Mouse (Mus musculus) MEL (cell line): ENCODE data around the gene Brca1. TPM values are rescaled to one million over a fixed set of nuclear protein-coding genes. Genes with fewer than 3 reads are reported as not detected.

Experiments used
- DNase-seq: peaks from one replicate; pipeline ENCODE4 v3.0.0; 2011; ENCODE audit warnings: low read depth, low spot score
- H3K27ac ChIP-seq: 2 replicates; pipeline ENCODE4 v1.5.1; 2012; ENCODE audit warnings: low read depth, mild to moderate bottlenecking, control low read depth, low read length, moderate library complexity; ENCODE audit not compliant: control insufficient read depth
- H3K27me3 ChIP-seq, 2 experiments: fragments of 150-350 bp in 1 of 2; sonication (generic) in 1 of 2; 2 replicates each; pipeline ENCODE4 v1.6.1; 2012; ENCODE audit warnings: low read length in 2 of 2, mild to moderate bottlenecking in 2 of 2, improper control_type of control experiment in 1 of 2, moderate library complexity in 1 of 2; ENCODE audit not compliant: insufficient read depth in 2 of 2, control insufficient read depth in 1 of 2
- H3K36me3 ChIP-seq, 2 experiments: 2 replicates each; pipeline ENCODE4 v1.6.1; 2012 to 2014; ENCODE audit warnings: low read length in 2 of 2, improper control_type of control experiment in 1 of 2, inconsistent platforms in 1 of 2, mild to moderate bottlenecking in 1 of 2; ENCODE audit not compliant: insufficient read depth in 2 of 2, control insufficient read depth in 1 of 2
- H3K4me1 ChIP-seq, 2 experiments: fragments of 150-350 bp in 1 of 2; sonication (generic) in 1 of 2; 2 replicates each; pipeline ENCODE4 v1.6.1; 2012; ENCODE audit warnings: low read length in 2 of 2, improper control_type of control experiment in 1 of 2, mild to moderate bottlenecking in 1 of 2; ENCODE audit not compliant: insufficient read depth in 2 of 2, control insufficient read depth in 1 of 2
- H3K4me3 ChIP-seq, 2 experiments: fragments of 150-350 bp in 1 of 2; sonication (generic) in 1 of 2; 2 replicates each; pipeline ENCODE4 v1.5.1; 2012; ENCODE audit warnings: low read depth in 2 of 2, low read length in 2 of 2, mild to moderate bottlenecking in 2 of 2, moderate library complexity in 2 of 2, control low read depth in 1 of 2, improper control_type of control experiment in 1 of 2; ENCODE audit not compliant: control insufficient read depth in 1 of 2, insufficient read depth in 1 of 2
- H3K79me2 ChIP-seq: 2 replicates; pipeline ENCODE4 v1.6.1; 2012; ENCODE audit warnings: mild to moderate bottlenecking, low read length, moderate library complexity; ENCODE audit not compliant: control insufficient read depth, poor library complexity, insufficient read depth
- H3K9ac ChIP-seq: 2 replicates; pipeline ENCODE4 v1.6.1; 2012; ENCODE audit warnings: low read depth, mild to moderate bottlenecking, control low read depth, low read length, moderate library complexity; ENCODE audit not compliant: control insufficient read depth, poor library complexity, severe bottlenecking
- H3K9me3 ChIP-seq: fragments of 150-350 bp; sonication (generic); replicated peaks from 2 replicates; pipeline ENCODE4 v1.6.1; 2012; ENCODE audit warnings: mild to moderate bottlenecking, low read length, improper control_type of control experiment, moderate library complexity; ENCODE audit not compliant: insufficient read depth
- BHLHE40 ChIP-seq: IDR thresholded peaks from 2 replicates; pipeline ENCODE4 v1.6.1; 2012; ENCODE audit warnings: low read depth, mild to moderate bottlenecking, inconsistent platforms, low read length, improper control_type of control experiment, borderline replicate concordance
- E2F4 ChIP-seq: IDR thresholded peaks from 2 replicates; pipeline ENCODE4 v1.6.1; 2011; ENCODE audit warnings: low read depth, low read length, improper control_type of control experiment, borderline replicate concordance
- ELF1 ChIP-seq: IDR thresholded peaks from 2 replicates; pipeline ENCODE4 v1.6.1; 2014; ENCODE audit warnings: low read depth, mild to moderate bottlenecking, inconsistent platforms, low read length, improper control_type of control experiment, moderate library complexity
- EP300 ChIP-seq, 2 experiments: IDR thresholded peaks; 2 replicates each; pipeline ENCODE4 v1.6.1; 2011; ENCODE audit warnings: improper control_type of control experiment in 2 of 2, low read length in 2 of 2, low read depth in 1 of 2, mild to moderate bottlenecking in 1 of 2
- ETS1 ChIP-seq: IDR thresholded peaks from 2 replicates; pipeline ENCODE4 v1.6.1; 2012; ENCODE audit warnings: low read depth, mild to moderate bottlenecking, inconsistent platforms, low read length, improper control_type of control experiment, moderate library complexity
- GABPA ChIP-seq: IDR thresholded peaks from 2 replicates; pipeline ENCODE4 v1.6.1; 2012; ENCODE audit warnings: low read depth, mild to moderate bottlenecking, inconsistent platforms, low read length, improper control_type of control experiment, moderate library complexity
- JUND ChIP-seq: IDR thresholded peaks from 2 replicates; pipeline ENCODE4 v1.6.1; 2011; ENCODE audit warnings: low read depth, mild to moderate bottlenecking, improper control_type of control experiment, low read length
- KAT2A ChIP-seq: conservative IDR thresholded peaks from 2 replicates; pipeline ENCODE4 v1.6.1; 2012; ENCODE audit warnings: low read depth, low read length, improper control_type of control experiment, inconsistent platforms
- MAFK ChIP-seq: IDR thresholded peaks from 2 replicates; pipeline ENCODE4 v1.6.1; 2011; ENCODE audit warnings: low read depth, mild to moderate bottlenecking, low read length, improper control_type of control experiment, borderline replicate concordance
- MAX ChIP-seq: IDR thresholded peaks from 2 replicates; pipeline ENCODE4 v1.6.1; 2011; ENCODE audit warnings: low read length, improper control_type of control experiment
- MEF2A ChIP-seq: IDR thresholded peaks from 2 replicates; pipeline ENCODE4 v1.6.1; 2014; ENCODE audit warnings: low read depth, mild to moderate bottlenecking, inconsistent platforms, low read length, improper control_type of control experiment; ENCODE audit not compliant: poor library complexity, insufficient replicate concordance, severe bottlenecking; ENCODE audit errors: extremely low read depth
- MXI1 ChIP-seq: IDR thresholded peaks from 2 replicates; pipeline ENCODE4 v1.6.1; 2011; ENCODE audit warnings: mild to moderate bottlenecking, low read depth, low read length, improper control_type of control experiment
- MYB ChIP-seq: IDR thresholded peaks from 2 replicates; pipeline ENCODE4 v1.6.1; 2011; ENCODE audit warnings: mild to moderate bottlenecking, low read depth, low read length, improper control_type of control experiment
- NRF1 ChIP-seq: IDR thresholded peaks from 2 replicates; pipeline ENCODE4 v1.6.1; 2014; ENCODE audit warnings: low read depth, mild to moderate bottlenecking, inconsistent platforms, low read length, improper control_type of control experiment, moderate library complexity; ENCODE audit not compliant: poor library complexity, insufficient read depth, severe bottlenecking
- POLR2A ChIP-seq, 2 experiments: IDR thresholded peaks; 2 replicates each; pipeline ENCODE4 v1.6.1; 2011 to 2012; ENCODE audit warnings: low read length in 2 of 2, mild to moderate bottlenecking in 2 of 2, control low read depth in 1 of 2, improper control_type of control experiment in 1 of 2, low read depth in 1 of 2, moderate library complexity in 1 of 2; ENCODE audit not compliant: control insufficient read depth in 1 of 2, insufficient read depth in 1 of 2, poor library complexity in 1 of 2
- POLR2AphosphoS2 ChIP-seq: IDR thresholded peaks from 2 replicates; pipeline ENCODE4 v1.6.1; 2011; ENCODE audit warnings: low read length, improper control_type of control experiment
- POLR2AphosphoS5 ChIP-seq: IDR thresholded peaks from 2 replicates; pipeline ENCODE4 v1.6.1; 2012; ENCODE audit warnings: low read depth, borderline replicate concordance, mild to moderate bottlenecking, inconsistent platforms, low read length, moderate library complexity, mixed read lengths
- SIN3A ChIP-seq: IDR thresholded peaks from 2 replicates; pipeline ENCODE4 v1.6.1; 2012; ENCODE audit warnings: low read length, improper control_type of control experiment, inconsistent platforms
- SMC3 ChIP-seq: IDR thresholded peaks from 2 replicates; pipeline ENCODE4 v1.6.1; 2011; ENCODE audit warnings: low read depth, low read length, improper control_type of control experiment
- TCF12 ChIP-seq: IDR thresholded peaks from 2 replicates; pipeline ENCODE4 v1.6.1; 2014; ENCODE audit warnings: low read depth, mild to moderate bottlenecking, inconsistent platforms, low read length, improper control_type of control experiment, moderate library complexity
- USF1 ChIP-seq: IDR thresholded peaks from 2 replicates; pipeline ENCODE4 v1.6.1; 2014; ENCODE audit warnings: low read depth, mild to moderate bottlenecking, inconsistent platforms, low read length, improper control_type of control experiment, moderate library complexity
- USF2 ChIP-seq, 2 experiments: IDR thresholded peaks; 2 replicates each; pipeline ENCODE4 v1.6.1; 2011 to 2012; ENCODE audit warnings: improper control_type of control experiment in 2 of 2, low read length in 2 of 2, borderline replicate concordance in 1 of 2, inconsistent platforms in 1 of 2, low read depth in 1 of 2, mild to moderate bottlenecking in 1 of 2; ENCODE audit not compliant: insufficient read depth in 1 of 2
- ZC3H11A ChIP-seq: IDR thresholded peaks from 2 replicates; pipeline ENCODE4 v1.6.1; 2012; ENCODE audit warnings: low read depth, mild to moderate bottlenecking, inconsistent platforms, low read length, improper control_type of control experiment
- ZKSCAN1 ChIP-seq: IDR thresholded peaks from 2 replicates; pipeline ENCODE4 v1.6.1; 2012; ENCODE audit warnings: low read depth, mild to moderate bottlenecking, inconsistent platforms, low read length, improper control_type of control experiment, moderate library complexity
- ZMIZ1 ChIP-seq: IDR thresholded peaks from 2 replicates; pipeline ENCODE4 v1.6.1; 2012; ENCODE audit warnings: low read depth, mild to moderate bottlenecking, inconsistent platforms, low read length, improper control_type of control experiment, moderate library complexity
- ZNF384 ChIP-seq: IDR thresholded peaks from 2 replicates; pipeline ENCODE4 v1.6.1; 2012; ENCODE audit warnings: low read depth, mild to moderate bottlenecking, inconsistent platforms, low read length, improper control_type of control experiment
- polyA plus RNA-seq, 2 experiments: library from polyadenylated mRNA; stranded (reverse) in 1 of 2; unstranded in 1 of 2; fragments of >175 nt in 1 of 2; fragments of >200 nt in 1 of 2; gene quantifications; 2 replicates each; pipeline versions ENCODE4 v1.2.1 to v1.2.4; 2012; ENCODE audit warnings: low replicate concordance in 2 of 2, low read depth in 1 of 2; ENCODE audit not compliant: insufficient read length in 2 of 2, insufficient read depth in 1 of 2, missing spikeins in 1 of 2
- total RNA-seq: library from RNA; depleted of rRNA; stranded (reverse); fragments of 300-350 nt; gene quantifications from 2 replicates; pipeline ENCODE4 v1.2.3, GENCODE M21; 2012

Brca1 gene
- total and polyA plus RNA-seq, 3 experiments, result 25.7 to 1,155 (median 35.3) TPM

GRCm38 (mm10) chr11:101553354-101553930 lies 1.7 kb upstream of the Brca1 start:
- Histone ChIP-seq H3K9ac (peak overlapping the region; percentile 88), H3K9me3 (no peaks in the 10 kb centered on the region), H3K79me2 (peaks cover 39% of the 10 kb centered on the region), H3K36me3 (peaks cover 4 to 23% of the 10 kb centered on the region in 2 experiments), H3K27ac (peak overlapping the region; percentile 70), H3K4me3 (peak overlapping the region; percentile 93), H3K4me1 (peaks cover 2 to 11% of the 10 kb centered on the region in 2 experiments; a peak in 3 of 4 replicates), H3K27me3 (no peaks in the 10 kb centered on the region)
- DNase-seq, result peak; percentile 76
- TF ChIP-seq BHLHE40, result peak; percentile 84
- TF ChIP-seq KAT2A, result no peak
- TF ChIP-seq SIN3A, result peak; percentile 74
- peak; percentile 59 for TF ChIP-seq USF1
- peak; percentile 35; the same call in 1 of the 2 replicates for TF ChIP-seq ETS1

- H3K27ac ChIP-seq, result peak overlapping the region; percentile 92
- peak overlapping the region; percentile 93 for H3K4me3 ChIP-seq
- peaks cover 2 to 11% of the 10 kb centered on the region in 2 experiments; a peak in 3 of 4 replicates for H3K4me1 ChIP-seq
- peak overlapping the region; percentile 88 for H3K9ac ChIP-seq
- H3K79me2 ChIP-seq, result peaks cover 39% of the 10 kb centered on the region
- H3K9me3 ChIP-seq, result no peaks in the 10 kb centered on the region
- no peaks in the 10 kb centered on the region for H3K27me3 ChIP-seq
- DNase-seq, result peak; percentile 100
- peaks cover 4 to 23% of the 10 kb centered on the region in 2 experiments for H3K36me3 ChIP-seq
- TF ChIP-seq ZC3H11A (no peak), BHLHE40 (no peak), ZMIZ1 (peak; percentile 82; the same call in 1 of the 2 replicates), GABPA (no peak), MEF2A (no peak; the same call in 1 of the 2 replicates), MAFK (no peak; the same call in 1 of the 2 replicates), MAX (peak; percentile 91), NRF1 (peak; percentile 55), KAT2A (peak; percentile 82), SIN3A (peak; percentile 94; the same call in 1 of the 2 replicates), POLR2AphosphoS5 (no peak), EP300 (IDR thresholded peaks at IDR 0.05; ENCODE audit: low read depth in 1 of 2, low read length in 2 of 2) (no peak), POLR2A (IDR thresholded peaks at IDR 0.05; ENCODE audit: control insufficient read depth in 1 of 2, insufficient read depth in 1 of 2, low read depth in 1 of 2, low read length in 2 of 2, poor library complexity in 1 of 2) (peak; percentile 72 to 75), MXI1 (peak; percentile 89), MYB (no peak), ELF1 (peak; percentile 85), TCF12 (peak; percentile 43; the same call in 1 of the 2 replicates), POLR2AphosphoS2 (peak; percentile 86), ZNF384 (peak; percentile 50; the same call in 1 of the 2 replicates), ZKSCAN1 (0 out of 2 replicates have a peak, but pooled peaks have one; percentile 7), E2F4 (no peak), JUND (no peak), SMC3 (no peak), USF2 (IDR thresholded peaks at IDR 0.05; ENCODE audit: borderline replicate concordance in 1 of 2, insufficient read depth in 1 of 2, low read depth in 1 of 2, low read length in 2 of 2) (no peak), ETS1 (peak; percentile 73), USF1 (peak; percentile 82)
Observed at GRCm38 (mm10) chr11:101552476-101553300, 933 bp upstream of the Brca1 start.
